Mouse (Mus musculus) bone marrow macrophage, adult 2 months (primary cell): Measurements from ENCODE around the gene Lhx1. TPM values are rescaled to one million over a fixed set of nuclear protein-coding genes. Genes with fewer than 3 reads are reported as not detected.

ENCODE experiments used
- H3K27ac ChIP-seq: 2 replicates; pipeline ENCODE4 v1.5.1; 2012; ENCODE audit warnings: low read depth, low read length; ENCODE audit not compliant: insufficient read depth
- H3K4me1 ChIP-seq: 2 replicates; pipeline ENCODE4 v1.6.1; 2012; ENCODE audit warnings: low read length; ENCODE audit not compliant: control insufficient read depth, insufficient read depth
- H3K4me3 ChIP-seq: 2 replicates; pipeline ENCODE4 v1.5.1; 2012; ENCODE audit warnings: mild to moderate bottlenecking, low read length, moderate library complexity; ENCODE audit not compliant: insufficient read depth
- CTCF ChIP-seq: IDR thresholded peaks from 2 replicates; pipeline ENCODE4 v1.5.1; 2012; ENCODE audit warnings: low read depth, mild to moderate bottlenecking, low read length, moderate library complexity
- POLR2A ChIP-seq: IDR thresholded peaks from 2 replicates; pipeline ENCODE4 v1.6.1; 2012; ENCODE audit warnings: mild to moderate bottlenecking, low read depth, low read length, borderline replicate concordance
- polyA plus RNA-seq: library from polyadenylated mRNA; stranded (reverse); fragments of >200 nt; gene quantifications from 2 replicates; pipeline ENCODE4 v1.2.4, GENCODE M21; 2012; ENCODE audit not compliant: missing spikeins, insufficient read depth, insufficient read length

Lhx1 gene
- polyA plus RNA-seq, 1 experiment, result not detected

DNA sequence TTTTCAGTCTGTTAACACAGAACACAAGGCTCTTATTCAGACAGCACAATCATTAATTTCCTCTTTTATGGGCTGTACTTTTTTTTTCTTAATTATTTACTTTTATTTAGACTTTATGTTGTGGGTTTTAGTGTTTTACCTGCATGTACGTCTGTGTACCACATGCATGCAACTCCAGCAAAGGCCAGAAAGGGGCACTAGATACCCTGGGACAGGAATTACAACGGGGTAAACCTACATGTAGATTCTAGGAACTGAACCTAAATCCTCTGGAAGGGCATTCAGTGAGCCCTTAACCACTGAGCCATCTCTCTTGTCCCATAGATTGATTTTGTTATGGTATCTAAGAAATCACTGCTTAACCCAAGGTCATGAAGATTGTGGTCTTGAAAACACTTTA lies 27.4 kb downstream of the Lhx1 start:
- Histone ChIP-seq H3K4me1 (no peaks in the 10 kb centered on the region), H3K4me3 (no peak overlapping the region), H3K27ac (no peak overlapping the region)
- TF ChIP-seq CTCF (no peak), POLR2A (no peak)

DNA sequence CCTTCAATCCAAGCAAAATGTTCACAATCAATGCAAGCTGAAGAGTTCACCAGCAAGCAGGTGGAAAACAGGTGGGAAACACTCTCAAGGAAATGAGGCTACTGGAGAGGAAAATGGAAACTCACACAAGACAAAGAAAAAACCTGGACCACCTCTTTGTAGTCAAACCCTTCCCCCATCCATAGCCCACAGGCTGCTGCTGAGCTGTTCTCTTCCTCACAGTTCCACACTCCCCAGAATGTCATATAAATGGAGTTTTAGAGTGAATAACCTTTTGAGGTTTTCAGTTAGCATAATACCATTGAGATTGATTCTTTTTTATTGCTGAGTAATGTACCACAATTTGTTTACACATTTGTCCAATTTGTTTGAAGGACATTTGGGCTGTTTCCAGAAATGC lies 28.4 kb downstream of the Lhx1 start:
- no peak overlapping the region for H3K4me3 ChIP-seq
- H3K27ac ChIP-seq, result no peak overlapping the region
- TF ChIP-seq POLR2A (no peak), CTCF (no peak)
- H3K4me1 ChIP-seq, result no peaks in the 10 kb centered on the region

DNA sequence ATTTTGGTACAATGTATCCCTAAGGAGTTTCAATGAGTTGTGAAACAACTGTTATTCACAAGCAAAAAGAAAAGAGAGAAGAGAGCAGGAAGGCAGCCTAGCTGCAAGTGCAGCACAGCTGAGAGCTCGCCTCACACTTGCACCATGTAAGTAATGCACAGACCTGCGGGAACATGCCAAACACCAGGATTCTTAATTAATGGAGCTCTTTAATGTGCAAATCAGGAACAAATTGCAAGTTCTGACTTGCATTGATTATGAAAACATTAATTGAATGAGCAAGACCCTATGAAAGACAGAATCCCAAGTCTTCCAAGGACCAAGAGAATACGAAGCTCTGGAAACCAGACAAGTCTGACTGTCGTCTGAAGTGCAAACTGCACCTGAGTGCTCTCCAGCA lies 29.6 kb downstream of the Lhx1 start:
- no peak overlapping the region for H3K27ac ChIP-seq
- no peak overlapping the region for H3K4me3 ChIP-seq
- no peaks in the 10 kb centered on the region for H3K4me1 ChIP-seq
- TF ChIP-seq POLR2A (no peak), CTCF (no peak)

DNA sequence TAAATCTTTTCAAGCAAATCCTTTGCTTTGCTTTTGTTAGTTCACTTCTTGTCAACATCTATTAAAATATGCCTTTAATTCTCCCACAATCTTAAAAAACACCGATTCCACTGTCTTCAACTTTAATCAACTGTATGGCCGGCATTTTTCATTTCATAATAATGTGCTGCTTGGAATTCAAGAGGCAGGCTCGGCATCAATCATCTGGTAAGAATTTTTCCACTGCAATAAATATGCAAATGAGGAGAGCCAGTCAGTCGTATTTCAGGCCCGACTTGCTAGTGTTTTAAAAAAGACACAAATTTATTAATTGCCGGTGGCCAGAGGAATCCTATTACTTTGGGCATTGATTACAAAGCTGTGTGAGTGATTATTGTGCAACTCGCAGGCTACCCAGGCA lies 43.7 kb downstream of the Lhx1 start:
- Histone ChIP-seq H3K4me1 (peaks cover 14% of the 10 kb centered on the region), H3K4me3 (no peak overlapping the region), H3K27ac (no peak overlapping the region)
- TF ChIP-seq POLR2A, result no peak
- TF ChIP-seq CTCF, result no peak

DNA sequence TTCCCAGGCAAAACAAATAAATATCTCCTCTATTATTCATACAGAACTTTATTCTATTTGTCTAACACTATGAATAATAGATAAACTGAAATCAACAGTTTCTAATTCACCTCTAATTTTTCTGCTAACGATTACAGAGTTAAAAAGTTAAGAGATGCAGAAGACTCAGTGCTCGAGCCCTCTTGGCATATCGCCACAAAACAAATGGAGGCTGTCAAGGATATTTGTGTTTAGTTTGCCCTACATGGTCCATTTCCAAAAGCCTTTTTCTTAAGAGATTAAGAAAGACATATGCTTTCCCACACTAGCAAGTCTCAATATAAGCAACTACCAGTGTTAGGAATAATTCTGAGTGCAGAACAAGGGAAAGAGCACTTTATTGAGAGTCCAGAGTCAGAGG lies 44.9 kb downstream of the Lhx1 start:
- Histone ChIP-seq H3K4me1 (peaks cover 15% of the 10 kb centered on the region), H3K27ac (no peak overlapping the region), H3K4me3 (no peak overlapping the region)
- TF ChIP-seq CTCF (no peak), POLR2A (no peak)

DNA sequence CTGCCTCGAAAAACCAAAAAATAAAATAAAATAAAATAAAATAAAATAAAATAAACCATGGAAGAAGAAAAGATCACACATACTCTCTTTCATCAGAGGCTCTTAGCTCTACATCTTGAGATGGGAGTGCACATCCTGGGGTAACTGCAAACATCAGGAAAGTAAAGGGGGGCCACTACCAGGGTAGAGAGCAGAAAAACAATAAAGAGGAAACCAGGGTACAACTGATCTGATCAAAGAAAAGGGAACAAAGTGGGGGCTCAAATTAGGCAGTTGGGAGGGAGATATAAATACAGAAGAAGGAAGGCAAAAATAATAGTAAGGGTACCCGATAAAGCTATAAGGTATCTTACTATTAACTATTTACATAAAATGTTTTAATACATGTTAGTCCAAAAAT lies 48.7 kb downstream of the Lhx1 start:
- Histone ChIP-seq H3K4me1 (peaks cover 14% of the 10 kb centered on the region), H3K4me3 (no peak overlapping the region), H3K27ac (no peak overlapping the region)
- TF ChIP-seq POLR2A (no peak), CTCF (no peak)

DNA sequence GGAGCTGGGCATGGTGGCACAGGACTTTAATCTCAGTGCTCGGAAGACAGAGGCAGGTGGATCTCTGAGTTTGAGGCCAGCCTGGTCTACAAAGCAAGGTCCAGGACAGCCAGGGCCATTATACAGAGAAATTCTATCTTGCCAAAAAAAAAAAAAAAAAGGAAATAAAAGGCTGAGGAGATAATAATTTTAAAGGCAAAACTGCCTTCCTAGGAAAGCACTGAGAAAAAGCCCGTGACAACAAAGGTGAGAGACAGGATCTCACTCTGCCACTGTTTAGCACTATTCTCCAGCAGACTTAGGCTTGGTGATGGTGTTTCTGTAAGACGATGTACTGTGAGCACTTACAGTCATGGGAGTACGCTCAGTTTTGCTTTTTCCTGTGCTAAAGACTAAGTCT lies 49.3 kb downstream of the Lhx1 start:
- H3K4me3 ChIP-seq, result no peak overlapping the region
- H3K27ac ChIP-seq, result no peak overlapping the region
- peaks cover 10% of the 10 kb centered on the region for H3K4me1 ChIP-seq
- TF ChIP-seq CTCF (no peak), POLR2A (no peak)

DNA sequence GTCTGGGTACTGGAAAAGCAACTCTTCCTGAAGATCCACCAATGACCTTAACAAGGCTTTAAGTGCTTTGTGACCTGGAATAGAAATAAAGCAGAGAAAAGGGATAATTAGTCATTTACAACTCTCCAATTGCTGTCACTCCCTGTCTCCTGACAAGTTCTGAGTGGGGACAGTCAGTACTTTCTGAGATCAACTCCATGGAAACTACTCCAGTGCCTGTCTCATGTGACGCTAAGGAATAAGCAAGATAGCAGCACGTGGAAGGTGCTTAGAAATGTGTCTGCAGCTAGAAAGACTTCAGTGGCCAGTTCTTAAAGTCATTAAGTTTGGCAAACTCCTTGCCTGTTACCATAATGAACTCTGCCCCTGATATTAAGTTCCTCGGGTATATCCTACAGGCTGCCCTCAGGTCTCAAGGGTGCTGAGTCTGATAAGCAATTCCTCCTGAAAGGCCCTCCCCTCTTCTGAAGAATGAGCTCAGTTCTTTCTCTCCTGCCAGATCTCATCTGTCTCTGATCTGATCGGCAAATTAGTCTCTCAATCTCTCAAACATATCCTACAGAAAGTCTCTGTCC lies 52.2 kb downstream of the Lhx1 start:
- TF ChIP-seq CTCF (no peak), POLR2A (no peak)

More for the DNA sequence above, 52.2 kb downstream of the Lhx1 start:
- Histone ChIP-seq H3K4me3 (no peak overlapping the region), H3K4me1 (peaks cover 7% of the 10 kb centered on the region), H3K27ac (no peak overlapping the region)

Other genes with a start within 250 kb of the Lhx1 start
- gene Aatf, start 12.0 kb downstream of the Lhx1 start, polyA plus RNA-seq, result 15.2 and 17.4 TPM in 2 replicates